In genomic region chr11:32893146-32893903, GRCm38 (mm10) we compare ENCODE assay signal across 21 mouse cellular contexts.
DNase-seq lines count a peak whose midpoint lies in the region; ATAC-seq and TF ChIP-seq lines count a peak whose summit lies in the region.
"Had no signal": no experiment of that assay in that cellular context is flagged by ENCODE, and none has a peak within 500 bp of the region (broad histone marks: within the 10 kb centered on the region; RNA-seq: fewer than 3 reads in every experiment).

No protein-coding gene starts in this region.

- dilution Hi-C loops in CH12.LX (cut with MboI; ENCODE audit: extremely low pct_ligation_motif_present, extremely low pct_unique_long_range_greater_than_20kb, low sequenced_read_pairs), result no loop called here

- H3K9ac ChIP-seq in forebrain, postnatal 0 days, result no peak overlapping the region
- no peak overlapping the region for H3K9ac ChIP-seq in forebrain, embryonic 14.5 days (ENCODE audit: low read length)
- no peak overlapping the region for H3K9ac ChIP-seq in midbrain, embryonic 16.5 days (ENCODE audit: low read depth, low read length)
- no peak overlapping the region for H3K9ac ChIP-seq in CH12.LX (ENCODE audit: insufficient read depth, low read depth)
- H3K9ac ChIP-seq: embryonic facial prominence, embryonic 13.5 days; forebrain, embryonic 12.5 days; hindbrain, embryonic 14.5 days had no signal

- H3K27me3 ChIP-seq in forebrain, postnatal 0 days (ENCODE audit: insufficient read depth, low read length), result no peaks in the 10 kb centered on the region
- H3K27me3 ChIP-seq in forebrain, embryonic 14.5 days (replicated peaks; ENCODE audit: control insufficient read depth, insufficient read depth, low read length), result no peaks in the 10 kb centered on the region
- no peaks in the 10 kb centered on the region for H3K27me3 ChIP-seq in midbrain, embryonic 16.5 days (ENCODE audit: control insufficient read depth, insufficient read depth, low read depth, low read length)
- H3K27me3 ChIP-seq in midbrain, embryonic 10.5 days (ENCODE audit: low read depth, poor library complexity, severe bottlenecking), result no peaks in the 10 kb centered on the region
- H3K27me3 ChIP-seq in CH12.LX (replicated peaks), result peaks cover 3% of the 10 kb centered on the region
- H3K27me3 ChIP-seq: forebrain, embryonic 12.5 days had no signal

- H3K27ac ChIP-seq in forebrain, postnatal 0 days (ENCODE audit: low read depth, low read length), result no peak overlapping the region
- no peak overlapping the region for H3K27ac ChIP-seq in forebrain, embryonic 14.5 days (ENCODE audit: low read depth, low read length)
- H3K27ac ChIP-seq in midbrain, embryonic 16.5 days (ENCODE audit: low read length), result no peak overlapping the region
- no peak overlapping the region for H3K27ac ChIP-seq in midbrain, embryonic 10.5 days (replicated peaks)
- H3K27ac ChIP-seq in CH12.LX (ENCODE audit: insufficient read depth, low read depth), result no peak overlapping the region
- H3K27ac ChIP-seq: embryonic facial prominence, embryonic 13.5 days; forebrain, embryonic 12.5 days; gastrocnemius, adult 2 months; heart, embryonic 10.5 days; hindbrain, embryonic 14.5 days had no signal

- no peak overlapping the region for H3K4me2 ChIP-seq in forebrain, postnatal 0 days (ENCODE audit: low read depth)
- no peak overlapping the region for H3K4me2 ChIP-seq in forebrain, embryonic 14.5 days (ENCODE audit: low read length)
- H3K4me2 ChIP-seq in midbrain, embryonic 16.5 days (ENCODE audit: low read length), result no peak overlapping the region
- no peak overlapping the region for H3K4me2 ChIP-seq in CH12.LX (ENCODE audit: insufficient read depth, low read depth, poor library complexity, severe bottlenecking)
- H3K4me2 ChIP-seq: embryonic facial prominence, embryonic 13.5 days; forebrain, embryonic 12.5 days; hindbrain, embryonic 14.5 days had no signal

- ATAC-seq in forebrain, postnatal 0 days, result peak; percentile 45; the same call in 1 of the 2 replicates
- ATAC-seq in forebrain, embryonic 14.5 days, result no peak
- ATAC-seq in midbrain, embryonic 16.5 days, result 0 out of 2 replicates have a peak, but pooled peaks have one; percentile 66
- ATAC-seq: CD4-positive, CD25-positive, alpha-beta regulatory T cell, adult 4 months; intestine, embryonic 16.5 days had no signal

- TF ChIP-seq CTCF in forebrain, postnatal 0 days (IDR thresholded peaks at IDR 0.05; ENCODE audit: low read depth), result no peak
- TF ChIP-seq CTCF in CH12.LX (conservative IDR thresholded peaks at IDR 0.05 in 1 of 2, IDR thresholded peaks at IDR 0.05 in 1 of 2; ENCODE audit: low read depth in 2 of 2, low read length in 2 of 2), result no peak

- intact Hi-C loops in heart, postnatal 14 days (cut with DNase I), result no loop called here

- H3K36me3 ChIP-seq in forebrain, postnatal 0 days (ENCODE audit: insufficient read depth), result no peaks in the 10 kb centered on the region
- H3K36me3 ChIP-seq in forebrain, embryonic 14.5 days (ENCODE audit: control insufficient read depth, insufficient read depth, low read length), result no peaks in the 10 kb centered on the region
- H3K36me3 ChIP-seq in midbrain, embryonic 16.5 days (ENCODE audit: control insufficient read depth, insufficient read depth, low read length), result no peaks in the 10 kb centered on the region
- no peaks in the 10 kb centered on the region for H3K36me3 ChIP-seq in midbrain, embryonic 10.5 days
- no peaks in the 10 kb centered on the region for H3K36me3 ChIP-seq in CH12.LX (replicated peaks in 1 of 2; ENCODE audit: control insufficient read depth in 1 of 2, insufficient read depth in 1 of 2, low read length in 1 of 2)
- H3K36me3 ChIP-seq: embryonic facial prominence, embryonic 13.5 days; forebrain, embryonic 12.5 days; heart, embryonic 10.5 days had no signal

- TF ChIP-seq RAD21 in CH12.LX (IDR thresholded peaks at IDR 0.05; ENCODE audit: low read depth, low read length), result no peak

- in situ Hi-C loops in CH12.LX (cut with MboI; ENCODE audit: low pct_ligation_motif_present, low pct_unique_long_range_greater_than_20kb, low sequenced_read_pairs), result no loop called here

- no peaks in the 10 kb centered on the region for H3K79me2 ChIP-seq in CH12.LX (replicated peaks; ENCODE audit: control insufficient read depth, extremely low read depth, insufficient read depth, poor library complexity, severe bottlenecking)

- peak; percentile 74 for TF ChIP-seq EP300 in CH12.LX (IDR thresholded peaks at IDR 0.05; ENCODE audit: low read length)

- no peak for TF ChIP-seq POLR2A in CH12.LX (IDR thresholded peaks at IDR 0.05; ENCODE audit: low read depth, low read length)

- no peaks in the 10 kb centered on the region for H3K4me1 ChIP-seq in forebrain, postnatal 0 days (ENCODE audit: insufficient read depth)
- H3K4me1 ChIP-seq in forebrain, embryonic 14.5 days (ENCODE audit: control insufficient read depth, insufficient read depth, low read length), result no peaks in the 10 kb centered on the region
- no peaks in the 10 kb centered on the region for H3K4me1 ChIP-seq in midbrain, embryonic 16.5 days (ENCODE audit: control insufficient read depth, insufficient read depth, low read length)
- H3K4me1 ChIP-seq in midbrain, embryonic 10.5 days, result no peaks in the 10 kb centered on the region
- H3K4me1 ChIP-seq in CH12.LX (ENCODE audit: control insufficient read depth in 1 of 2, insufficient read depth in 2 of 2), result peaks cover 0 to 10% of the 10 kb centered on the region in 2 experiments; a peak in 2 of 4 replicates
- H3K4me1 ChIP-seq: forebrain, embryonic 12.5 days; heart, embryonic 10.5 days had no signal

- H3K4me3 ChIP-seq in forebrain, postnatal 0 days (ENCODE audit: low read depth, low read length), result no peak overlapping the region
- H3K4me3 ChIP-seq in forebrain, embryonic 14.5 days (ENCODE audit: low read depth, low read length), result no peak overlapping the region
- no peak overlapping the region for H3K4me3 ChIP-seq in midbrain, embryonic 16.5 days (ENCODE audit: low read depth, low read length)
- no peak overlapping the region for H3K4me3 ChIP-seq in midbrain, embryonic 10.5 days
- H3K4me3 ChIP-seq in CH12.LX (replicated peaks in 1 of 3; ENCODE audit: low read depth in 2 of 3, low read length in 2 of 3, poor library complexity in 1 of 3), result no peak overlapping the region
- H3K4me3 ChIP-seq: embryonic facial prominence, embryonic 13.5 days; forebrain, embryonic 12.5 days; gastrocnemius, adult 2 months; heart, embryonic 10.5 days had no signal

- no peak for DNase-seq in forebrain, postnatal 0 days
- DNase-seq in forebrain, embryonic 14.5 days (ENCODE audit: low spot score), result no peak
- DNase-seq in midbrain, embryonic 10.5 days (ENCODE audit: low spot score), result no peak
- peak; percentile 23 for DNase-seq in CH12.LX (ENCODE audit: extremely low read depth)
- DNase-seq in adrenal gland, postnatal 14 days, result peak; percentile 47
- no peak for DNase-seq in heart, postnatal 14 days
- DNase-seq in urinary bladder, adult 2 months (ENCODE audit: low spot score), result no peak
- DNase-seq: B cell, adult 2 months; cerebellum, adult 18-20 months; cerebellum, adult 9-11 months; cerebellum, postnatal 36 days; gastrocnemius, adult 2 months; gastrocnemius, postnatal 25 days; heart, postnatal 10 days had no signal

- no peaks in the 10 kb centered on the region for H3K9me3 ChIP-seq in forebrain, postnatal 0 days (ENCODE audit: low read length)
- H3K9me3 ChIP-seq in forebrain, embryonic 14.5 days (replicated peaks; ENCODE audit: control insufficient read depth, low read length), result no peaks in the 10 kb centered on the region
- H3K9me3 ChIP-seq in midbrain, embryonic 16.5 days (replicated peaks; ENCODE audit: control insufficient read depth, low read length, poor library complexity, severe bottlenecking), result no peaks in the 10 kb centered on the region
- no peaks in the 10 kb centered on the region for H3K9me3 ChIP-seq in midbrain, embryonic 10.5 days (replicated peaks)
- peaks cover 2% of the 10 kb centered on the region for H3K9me3 ChIP-seq in CH12.LX (replicated peaks; ENCODE audit: low read length)
- H3K9me3 ChIP-seq: embryonic facial prominence, embryonic 13.5 days; forebrain, embryonic 12.5 days; heart, embryonic 10.5 days had no signal

- 75% methylated on average over 11 of the region's 11 CpGs for WGBS in forebrain, postnatal 0 days
- WGBS in forebrain, embryonic 14.5 days, result 85% methylated on average over 11 of the region's 11 CpGs
- 76% methylated on average over 11 of the region's 11 CpGs for WGBS in midbrain, embryonic 16.5 days
- WGBS in midbrain, embryonic 10.5 days, result 77% methylated on average over 11 of the region's 11 CpGs

TF ChIP-seq in CH12.LX, 34 proteins besides CTCF, POLR2A, EP300 and RAD21:
- TF ChIP-seq BHLHE40 (IDR thresholded peaks at IDR 0.05; ENCODE audit: low read depth, low read length), result peak; percentile 94
- no peak for TF ChIP-seq USF2 (conservative IDR thresholded peaks at IDR 0.05; ENCODE audit: low read depth, low read length)
- no peak for TF ChIP-seq SMC3 (IDR thresholded peaks at IDR 0.05; ENCODE audit: low read depth, low read length)
- no peak for TF ChIP-seq MAX (IDR thresholded peaks at IDR 0.05; ENCODE audit: low read length)
- TF ChIP-seq KAT2A (IDR thresholded peaks at IDR 0.05; ENCODE audit: insufficient replicate concordance, low read length), result no peak
- TF ChIP-seq ZC3H11A (IDR thresholded peaks at IDR 0.05; ENCODE audit: low read depth, low read length), result no peak
- TF ChIP-seq SIN3A (IDR thresholded peaks at IDR 0.05; ENCODE audit: low read length), result no peak
- no peak for TF ChIP-seq JUN (IDR thresholded peaks at IDR 0.05; ENCODE audit: insufficient read depth, low read depth, low read length)
- no peak for TF ChIP-seq TCF12 (IDR thresholded peaks at IDR 0.05; ENCODE audit: low read depth, low read length)
- TF ChIP-seq ZMIZ1 (IDR thresholded peaks at IDR 0.05; ENCODE audit: low read depth, low read length), result no peak
- no peak for TF ChIP-seq MEF2A (IDR thresholded peaks at IDR 0.05; ENCODE audit: borderline replicate concordance, low read depth, low read length)
- TF ChIP-seq ETS1 (conservative IDR thresholded peaks at IDR 0.05; ENCODE audit: low read depth, low read length), result no peak
- TF ChIP-seq NELFE (IDR thresholded peaks at IDR 0.05; ENCODE audit: low read depth, low read length), result no peak
- peak; percentile 81 for TF ChIP-seq IRF4 (IDR thresholded peaks at IDR 0.05; ENCODE audit: low read depth, low read length)
- TF ChIP-seq ZKSCAN1 (IDR thresholded peaks at IDR 0.05; ENCODE audit: borderline replicate concordance, low read depth, low read length), result no peak
- no peak for TF ChIP-seq JUND (conservative IDR thresholded peaks at IDR 0.05; ENCODE audit: low read depth, low read length)

Comparison
In these comparisons a context has a peak if more than half of its experiments do, and no peak if none do; other contexts are left out.
1. DNase-seq: peak in CH12.LX (single experiment) and adrenal gland, postnatal 14 days (single experiment); none in forebrain, postnatal 0 days (single experiment), forebrain, embryonic 14.5 days (single experiment), midbrain, embryonic 10.5 days (single experiment), heart, postnatal 14 days (0 of 2) and urinary bladder, adult 2 months (single experiment).